Mouse (Mus musculus): ENCODE data around the gene Mrps34.

Mrps34 gene

GRCm38 (mm10) chr17:24894995-24895547 lies at the start of gene Mrps34, which contains the start of gene Eme2:
Gene Mrps34 (plus strand): TSS chr17:24895116.
Gene Eme2 (minus strand): TSS chr17:24895087.
- DNase-seq (ENCODE audit: low read depth, low spot score), result peak; percentile 96

- DNase-seq (ENCODE audit: low read depth, low spot score), result no peak
Measured at GRCm38 (mm10) chr17:24847386-24847785, 47.5 kb upstream of the Mrps34 start.

DNA sequence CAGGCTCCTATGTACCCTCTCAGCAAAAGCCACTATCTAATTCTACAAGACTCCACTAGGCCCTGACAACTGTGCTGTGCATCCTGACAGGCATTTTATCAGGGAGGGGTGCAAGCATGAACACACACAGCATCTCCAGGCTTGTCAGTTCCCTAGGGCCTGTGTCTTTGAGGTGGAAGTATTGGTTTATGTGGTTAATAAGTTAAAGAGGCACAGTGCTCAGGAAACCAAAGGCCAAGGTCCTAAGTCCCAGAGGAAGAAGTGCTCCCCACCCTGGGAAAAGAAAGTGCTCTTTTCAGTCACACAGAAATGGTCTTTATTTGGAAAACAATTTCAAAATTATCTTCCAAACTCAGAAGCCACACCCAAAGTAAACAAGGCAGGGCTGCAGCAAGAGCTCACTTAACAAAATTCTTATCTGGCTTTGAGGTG lies 46.3 kb upstream of the Mrps34 start:
- no peak for DNase-seq (ENCODE audit: low read depth, low spot score)

DNA sequence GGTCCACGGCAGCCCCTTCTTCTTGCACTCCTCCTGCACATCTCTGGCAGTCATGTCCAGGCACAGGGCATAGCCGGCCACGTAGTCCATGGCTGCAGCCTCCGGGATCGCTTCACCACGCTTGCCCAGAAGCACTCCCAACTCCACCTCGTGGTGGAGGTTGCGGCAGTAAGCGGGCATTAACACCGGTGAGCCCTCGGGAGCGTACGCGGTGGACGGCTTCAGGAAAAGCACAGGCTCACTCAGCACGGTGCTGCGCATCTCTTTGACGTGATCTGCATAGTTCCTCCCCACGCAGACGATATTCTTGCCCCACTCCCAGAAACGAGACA lies 45.2 kb upstream of the Mrps34 start:
- DNase-seq (ENCODE audit: low read depth, low spot score), result no peak

DNA sequence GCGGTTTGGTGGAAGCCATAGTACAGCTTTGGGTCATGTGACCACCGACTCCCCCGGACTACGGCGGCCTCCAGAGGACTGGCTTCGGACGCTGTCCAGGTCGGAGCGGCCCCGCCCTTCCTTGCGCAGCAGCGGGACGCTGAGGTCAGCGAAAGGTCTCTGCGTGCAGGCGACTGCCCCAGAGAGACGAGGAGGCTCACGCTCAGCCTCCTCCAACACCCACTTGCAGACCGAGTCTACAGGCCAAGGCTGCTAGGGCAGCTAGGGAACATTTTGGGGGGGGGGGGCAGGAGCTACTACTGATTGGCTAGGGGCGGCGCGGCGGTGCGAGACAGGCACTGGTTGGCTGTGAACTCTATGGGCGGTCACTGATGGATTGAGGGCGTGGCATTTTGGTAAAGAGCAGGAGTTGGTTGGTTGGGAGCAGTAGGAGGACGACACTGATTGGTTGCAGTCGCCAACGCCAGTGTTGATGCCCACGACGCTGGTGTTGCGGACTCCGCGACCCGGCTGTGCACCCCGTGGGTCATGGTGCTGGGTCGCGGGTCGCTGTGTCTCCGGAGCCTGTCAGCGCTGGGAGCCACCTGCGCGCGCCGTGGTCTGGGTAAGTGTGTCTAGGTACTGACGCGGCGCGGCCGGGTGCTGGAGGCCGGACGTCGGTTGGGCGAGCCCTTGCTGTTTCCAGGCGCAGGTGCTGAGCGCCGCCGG lies 44.7 kb upstream of the Mrps34 start, which contains the start of gene Fahd1:
TSS of gene Fahd1 (minus strand) at position 300 of the 708 bp plus-strand sequence.
- peak; percentile 100 for DNase-seq (ENCODE audit: low read depth, low spot score)

- DNase-seq (ENCODE audit: low read depth, low spot score), result no peak
Measured at GRCm38 (mm10) chr17:24850773-24851127, 44.2 kb upstream of the Mrps34 start.

GRCm38 (mm10) chr17:24851381-24852125 lies 43.4 kb upstream of the Mrps34 start:
- no peak for DNase-seq (ENCODE audit: low read depth, low spot score)

GRCm38 (mm10) chr17:24855838-24856464 lies 39.0 kb upstream of the Mrps34 start:
- no peak for DNase-seq (ENCODE audit: low read depth, low spot score)

DNA sequence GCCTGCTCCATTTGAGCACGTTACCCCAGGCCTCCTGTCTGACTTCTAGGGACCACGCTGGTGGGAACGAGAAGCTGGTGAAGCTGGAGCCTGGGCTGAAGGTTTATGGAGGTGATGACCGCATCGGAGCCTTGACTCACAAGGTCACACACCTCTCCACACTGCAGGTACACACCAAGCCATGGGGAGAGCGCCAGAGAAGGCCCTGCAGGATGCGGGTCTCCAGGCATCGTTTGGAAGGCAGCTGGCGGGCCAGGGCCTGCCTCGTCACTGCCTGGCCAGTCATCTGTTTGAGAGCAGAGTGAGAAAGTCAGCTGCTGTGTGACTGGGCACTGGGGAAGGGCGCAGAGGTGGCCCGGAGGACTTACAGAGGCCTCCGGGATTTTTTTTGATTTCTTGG lies 38.3 kb upstream of the Mrps34 start:
- DNase-seq (ENCODE audit: low read depth, low spot score), result no peak

GRCm38 (mm10) chr17:24857831-24858470 lies 37.0 kb upstream of the Mrps34 start:
- DNase-seq (ENCODE audit: low read depth, low spot score), result no peak

DNA sequence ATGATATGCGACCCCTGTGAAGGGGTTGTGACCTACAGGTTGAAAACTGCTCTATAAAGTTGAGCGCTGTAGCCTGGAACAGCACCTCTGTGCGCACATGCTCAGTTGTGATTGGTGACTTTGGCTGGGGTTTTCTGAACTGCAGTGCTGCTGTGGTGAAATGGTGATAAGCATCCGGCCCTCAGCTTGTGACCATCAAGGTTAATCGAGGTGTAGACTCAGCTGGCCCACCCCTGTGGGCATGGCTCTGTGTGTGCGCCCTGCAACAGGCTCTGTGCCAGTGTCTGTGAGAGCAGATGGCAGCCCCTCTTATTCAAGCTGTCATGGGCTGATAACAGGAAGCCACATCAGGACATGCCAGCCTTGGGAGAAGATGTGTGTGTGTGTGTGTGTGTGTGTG lies 35.9 kb upstream of the Mrps34 start:
- no peak for DNase-seq (ENCODE audit: low read depth, low spot score)

- no peak for DNase-seq (ENCODE audit: low read depth, low spot score)
Measured at GRCm38 (mm10) chr17:24860076-24860475, 34.8 kb upstream of the Mrps34 start.

GRCm38 (mm10) chr17:24861785-24862184 lies 33.1 kb upstream of the Mrps34 start:
- no peak for DNase-seq (ENCODE audit: low read depth, low spot score)

GRCm38 (mm10) chr17:24865776-24866175 lies 29.1 kb upstream of the Mrps34 start, which contains the start of gene Igfals:
Gene Igfals (plus strand): TSS chr17:24865997.
- no peak for DNase-seq (ENCODE audit: low read depth, low spot score)

DNA sequence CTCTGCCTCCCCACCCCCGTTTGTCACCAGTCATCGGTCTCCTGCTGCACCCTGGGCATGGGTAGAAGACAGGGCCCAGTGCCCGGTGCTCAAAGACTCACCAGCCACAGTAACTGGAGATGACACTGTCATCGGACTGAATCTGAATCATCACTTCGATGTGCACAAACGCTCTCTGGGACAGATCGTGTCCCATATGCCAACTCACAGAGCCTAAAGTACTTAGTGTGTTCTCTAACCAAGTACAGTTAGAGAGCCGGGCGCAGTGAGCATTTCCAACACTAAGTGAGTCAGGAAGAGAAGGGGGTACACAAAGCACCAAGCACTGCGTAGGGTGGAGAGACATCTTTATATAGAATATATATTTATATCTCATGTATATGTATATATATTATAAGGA lies 27.0 kb upstream of the Mrps34 start:
- DNase-seq (ENCODE audit: low read depth, low spot score), result no peak

DNA sequence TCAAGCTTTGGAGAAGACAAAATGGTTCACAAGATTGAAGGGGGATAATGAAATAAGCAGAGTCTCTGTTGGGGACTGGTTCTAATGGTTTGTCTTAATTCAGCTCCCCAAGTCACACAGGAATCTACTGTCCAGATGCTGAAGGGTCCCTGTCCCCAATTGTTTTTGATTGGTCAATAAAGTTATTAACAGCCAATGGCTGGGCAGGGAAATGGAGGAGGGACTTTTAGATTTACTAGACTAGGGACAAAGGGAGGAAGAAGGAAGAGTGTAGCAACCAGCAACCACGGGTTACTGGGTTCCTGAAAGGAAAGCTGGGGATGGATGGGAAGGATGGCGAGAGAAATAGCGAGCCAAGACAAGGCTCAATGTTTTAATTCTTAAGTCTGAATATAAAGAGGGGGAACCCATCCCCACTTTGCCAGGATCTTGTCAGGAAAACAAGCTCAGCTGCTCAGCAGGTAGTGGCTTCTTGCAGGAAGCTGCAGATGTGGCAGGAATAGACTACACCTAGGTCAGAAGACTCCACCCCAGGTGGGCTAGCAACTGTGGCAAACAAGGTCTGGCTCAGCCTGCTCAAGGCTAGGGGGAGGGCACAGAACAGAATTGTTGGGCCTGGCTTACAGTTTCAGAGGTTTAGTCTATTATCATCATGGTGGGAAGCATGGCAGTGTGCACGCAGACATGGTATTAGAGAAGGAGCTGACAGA lies 21.1 kb upstream of the Mrps34 start:
- DNase-seq (ENCODE audit: low read depth, low spot score), result peak; percentile 93

DNA sequence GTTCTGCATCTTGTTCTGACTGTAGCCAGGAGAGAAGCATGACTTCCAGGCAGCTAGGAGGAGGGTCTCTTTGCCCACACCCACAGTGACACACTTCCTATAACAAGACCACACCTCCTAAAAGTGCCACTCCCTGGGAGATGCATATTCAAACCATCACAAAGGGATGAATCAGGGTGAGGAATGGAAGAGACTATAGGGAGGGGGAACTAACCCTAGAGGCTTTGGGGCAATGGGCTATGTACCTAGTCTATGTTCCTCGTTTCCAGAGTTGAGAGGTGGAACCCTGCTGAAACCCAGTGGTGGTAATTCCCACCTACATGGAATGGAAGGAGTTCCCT lies 20.5 kb upstream of the Mrps34 start:
- peak; percentile 96 for DNase-seq (ENCODE audit: low read depth, low spot score)

- DNase-seq (ENCODE audit: low read depth, low spot score), result no peak
Measured at GRCm38 (mm10) chr17:24874989-24875388, 19.9 kb upstream of the Mrps34 start.

- DNase-seq (ENCODE audit: low read depth, low spot score), result no peak
Measured at GRCm38 (mm10) chr17:24877336-24878116, 17.4 kb upstream of the Mrps34 start.

DNA sequence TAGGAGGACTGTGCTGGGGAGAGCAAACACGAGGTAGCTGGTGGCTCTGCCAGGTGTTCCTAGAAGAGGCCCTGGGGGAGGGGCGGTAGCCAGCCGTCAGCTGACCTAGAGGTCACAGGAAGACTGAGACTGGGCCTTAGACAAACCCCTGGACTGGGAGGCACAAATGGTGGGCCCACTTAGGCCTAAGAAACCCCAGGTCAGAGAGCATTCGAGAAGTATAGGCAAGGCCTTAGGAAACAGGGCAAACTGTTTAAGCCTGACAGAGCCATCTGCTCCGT lies 16.9 kb upstream of the Mrps34 start:
- DNase-seq (ENCODE audit: low read depth, low spot score), result peak; percentile 45

DNA sequence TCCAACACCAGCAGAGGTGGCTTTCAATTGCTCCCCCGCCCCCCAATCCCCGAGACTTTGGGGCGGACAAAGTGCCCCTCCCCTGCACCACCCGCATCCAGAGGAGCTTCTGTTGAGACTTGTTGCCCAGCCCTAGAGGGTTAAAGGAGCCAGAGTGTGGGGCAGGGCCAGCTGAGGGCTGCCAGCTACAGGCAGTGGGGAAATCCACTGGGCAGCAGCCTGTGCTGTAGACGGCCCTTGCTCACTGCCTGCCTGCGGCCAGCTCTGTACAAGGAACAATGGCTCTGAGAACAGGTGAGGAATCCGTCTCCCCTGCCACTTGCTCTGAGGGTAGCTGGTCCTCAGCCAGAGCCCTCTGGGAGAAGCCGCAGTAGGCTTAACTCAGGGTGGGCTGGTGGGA lies 16.4 kb upstream of the Mrps34 start:
- DNase-seq (ENCODE audit: low read depth, low spot score), result no peak
